Mouse (Mus musculus) mouse embryonic stem cell (cell line): ENCODE data around the gene Upp2.

ENCODE experiments used
- in situ Hi-C, 2 experiments: fragments of 300-500 bp; cut with MboI; formaldehyde crosslinking; loops; 1 replicate in 1 of 2; 3 replicates in 1 of 2; pipeline ENCODE4 v1.14.3; 2019 to 2020; ENCODE audit warnings: low sequenced_read_pairs in 2 of 2, low pct_unique_long_range_greater_than_20kb in 1 of 2, mixed read lengths in 1 of 2; ENCODE audit not compliant: unreplicated experiment in 1 of 2

The Upp2 gene

GRCm38 (mm10) chr2:58597556-58597955, 30.5 kb downstream of the Upp2 start:
- in situ Hi-C loops, result no loop called here

DNA sequence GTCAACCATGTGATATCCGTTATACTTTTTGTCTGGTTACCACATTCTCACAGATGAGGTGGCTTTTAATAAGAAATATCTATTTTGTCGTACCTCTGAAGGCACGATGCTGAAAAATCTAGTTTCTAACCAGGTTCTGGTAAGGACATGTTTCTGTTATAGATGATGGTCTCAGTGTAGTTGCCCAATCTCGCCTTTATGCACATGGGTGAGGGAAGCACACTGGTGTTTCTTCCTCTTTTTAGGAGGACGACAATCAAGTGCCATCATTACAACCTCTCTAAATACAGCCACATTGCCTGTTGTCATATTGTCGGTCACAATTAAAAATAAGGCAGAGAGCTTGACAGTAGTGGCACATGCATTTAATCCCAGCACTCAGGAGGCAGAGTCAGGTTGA, 32.5 kb downstream of the Upp2 start:
- in situ Hi-C loops, result no loop called here

- in situ Hi-C loops, result no loop called here
Measured at GRCm38 (mm10) chr2:58601382-58601781, 34.3 kb downstream of the Upp2 start.

GRCm38 (mm10) chr2:58603379-58603778, 36.3 kb downstream of the Upp2 start:
- in situ Hi-C loops, result no loop called here

GRCm38 (mm10) chr2:58604791-58605190, 37.7 kb downstream of the Upp2 start:
- in situ Hi-C loops, result no loop called here

DNA sequence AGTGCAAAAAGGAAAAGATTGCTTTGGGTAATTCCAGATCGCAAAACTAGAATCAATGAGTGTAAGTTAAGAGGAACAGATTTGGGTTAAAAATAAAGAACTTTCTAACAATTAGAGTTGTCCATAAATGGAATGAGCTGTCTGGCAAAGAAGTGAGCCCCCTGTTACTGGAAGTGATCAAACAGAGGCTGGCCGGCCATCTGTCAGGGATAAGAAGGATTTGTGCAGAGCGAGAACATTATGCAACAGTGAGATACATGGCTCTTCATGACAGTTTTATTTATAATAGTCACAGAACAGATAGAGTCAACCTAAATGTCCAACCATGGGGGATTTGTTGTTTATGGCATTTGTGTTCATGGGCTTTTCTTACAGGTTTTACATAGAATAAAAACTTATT, 46.6 kb downstream of the Upp2 start:
- in situ Hi-C loops, result no loop called here

DNA sequence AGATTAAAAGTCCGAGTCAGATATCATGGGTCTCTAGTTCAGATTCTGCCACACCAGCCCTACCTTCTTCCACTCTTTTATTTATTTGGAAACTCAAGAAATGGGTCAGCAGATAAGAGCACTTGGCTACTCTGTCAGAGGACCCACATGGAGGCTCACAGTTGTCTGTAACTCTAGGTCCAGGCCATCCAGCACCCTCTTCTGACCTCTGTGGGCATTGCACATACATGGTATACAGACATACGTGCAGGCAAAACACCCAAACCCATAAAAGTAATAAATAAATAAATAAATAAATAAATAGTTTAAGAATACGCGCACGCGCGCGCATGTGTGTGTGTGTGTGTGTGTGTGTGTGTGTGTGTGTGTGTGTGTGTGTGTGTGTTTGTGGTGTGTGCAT, 47.8 kb downstream of the Upp2 start:
- in situ Hi-C loops, result no loop called here

- in situ Hi-C loops, result no loop called here
Measured at GRCm38 (mm10) chr2:58615766-58616165, 48.7 kb downstream of the Upp2 start.

DNA sequence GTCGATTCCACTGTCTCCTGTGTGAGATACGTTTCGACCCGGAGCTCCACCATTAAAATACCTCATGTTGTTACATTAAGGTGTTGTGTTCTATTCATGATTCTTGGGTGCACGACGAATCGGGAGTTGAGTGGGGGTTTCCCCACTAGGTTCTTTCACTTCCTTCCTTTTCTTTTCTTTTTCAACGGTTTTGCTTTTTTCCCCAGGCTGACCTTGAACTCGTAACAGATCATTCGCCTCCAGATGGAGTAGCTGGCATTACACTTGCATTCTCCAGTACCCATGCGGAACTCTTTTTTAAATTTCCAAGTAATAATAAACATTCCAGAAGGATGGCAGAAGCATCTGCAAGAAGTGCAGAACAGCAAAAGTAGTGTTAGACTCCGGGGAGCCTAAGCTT, 58.1 kb downstream of the Upp2 start:
- in situ Hi-C loops, result no loop called here

DNA sequence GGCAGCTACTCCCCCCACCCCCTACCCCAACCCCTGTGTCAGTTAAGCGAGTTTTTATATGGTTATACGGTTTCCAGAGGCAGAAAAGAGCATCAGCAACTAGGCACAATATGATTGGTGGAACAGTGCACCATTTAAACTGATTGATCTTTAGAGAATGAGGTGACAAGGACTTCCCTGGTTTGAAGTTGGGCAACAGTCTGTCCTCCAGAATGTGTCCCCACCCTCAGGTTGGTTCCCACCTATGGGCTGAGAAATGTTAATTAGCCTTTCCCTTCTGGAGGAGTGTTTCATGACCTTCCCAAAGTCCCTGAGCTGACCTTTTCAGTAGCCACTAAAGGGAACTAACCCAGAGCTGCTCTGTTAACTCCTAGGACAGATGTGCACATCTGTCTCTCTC, 58.6 kb downstream of the Upp2 start:
- in situ Hi-C loops, result no loop called here

- in situ Hi-C loops, result no loop called here
Measured at GRCm38 (mm10) chr2:58626136-58626769, 59.2 kb downstream of the Upp2 start.

GRCm38 (mm10) chr2:58627981-58628380, 60.9 kb downstream of the Upp2 start:
- in situ Hi-C loops, result no loop called here

- in situ Hi-C loops, result no loop called here
Measured at GRCm38 (mm10) chr2:58628993-58629392, 61.9 kb downstream of the Upp2 start.

DNA sequence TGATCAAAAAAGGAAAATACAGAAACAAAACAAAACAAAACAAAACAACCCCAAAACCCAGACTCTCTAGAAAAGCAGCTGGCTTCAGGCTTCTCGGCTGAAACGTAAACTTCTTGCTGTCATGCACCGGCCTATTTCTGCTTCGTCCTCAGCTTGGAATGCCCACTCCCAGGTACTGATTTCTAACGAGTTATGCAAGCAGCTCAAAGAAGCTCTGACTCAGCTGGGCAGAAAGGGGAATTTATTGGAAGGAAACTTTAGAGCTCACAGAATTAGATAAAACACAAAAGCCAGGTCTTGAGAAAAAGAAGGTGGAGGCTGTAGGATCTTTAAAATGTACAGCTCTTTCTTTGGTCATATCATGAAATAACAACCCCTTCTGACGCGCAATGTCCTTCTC, 62.3 kb downstream of the Upp2 start:
- in situ Hi-C loops, result no loop called here

DNA sequence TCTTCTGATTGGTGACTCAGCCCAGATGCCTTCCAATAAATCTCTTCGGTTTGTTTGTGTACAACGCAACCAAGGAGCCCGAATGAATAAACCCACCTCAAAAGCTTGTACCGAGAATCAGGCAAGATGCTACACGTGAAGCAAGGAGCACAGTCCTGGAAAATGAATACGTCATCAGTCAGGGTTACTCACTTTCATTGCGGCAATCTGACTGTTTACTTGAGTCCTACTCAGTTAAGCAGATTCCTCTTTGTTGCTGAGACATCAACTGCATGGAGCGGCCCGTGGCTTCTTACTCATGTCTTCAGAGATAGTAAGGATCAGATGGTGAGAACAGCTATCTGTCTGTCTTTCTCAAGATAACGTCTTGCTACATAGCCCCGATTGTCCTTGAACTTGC, 66.7 kb downstream of the Upp2 start:
- in situ Hi-C loops, result no loop called here

DNA sequence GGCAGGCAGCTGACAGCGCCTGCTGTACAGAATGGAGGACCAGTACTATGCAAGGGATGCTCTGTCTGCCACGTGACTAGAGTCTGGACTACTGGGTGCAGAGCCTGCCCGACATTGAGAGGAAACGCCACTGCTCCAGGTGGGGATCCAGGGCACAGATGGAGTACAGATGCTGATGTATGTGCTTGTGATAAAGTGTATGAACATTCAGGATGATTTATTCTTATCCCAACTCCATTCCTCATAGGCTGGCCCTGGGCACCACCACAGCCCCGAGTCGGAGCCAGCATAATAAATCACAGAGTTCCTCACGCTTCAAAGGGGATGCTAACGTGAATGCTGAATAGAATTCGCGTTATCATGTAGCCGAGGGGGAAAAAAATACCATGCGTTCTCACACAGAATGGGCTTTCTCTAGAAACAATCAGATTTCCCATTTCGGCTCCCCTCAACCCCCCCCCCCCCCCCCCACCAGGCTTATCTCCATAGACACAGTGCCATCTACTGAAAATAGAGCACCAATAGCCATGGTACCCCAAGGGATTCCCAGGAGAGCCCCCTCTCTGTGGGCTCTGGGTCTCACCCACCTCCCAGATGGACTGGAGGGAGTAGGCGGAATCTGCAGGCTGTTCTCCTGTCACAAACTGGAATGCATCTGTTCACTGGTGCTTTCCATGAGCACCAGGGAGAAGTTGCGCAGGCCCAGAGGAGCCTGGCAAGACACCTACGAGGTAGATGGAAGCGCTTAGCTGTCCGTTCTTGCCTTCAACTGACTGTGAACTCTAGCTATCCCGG, 74.9 kb downstream of the Upp2 start:
- in situ Hi-C loops, result no loop called here

DNA sequence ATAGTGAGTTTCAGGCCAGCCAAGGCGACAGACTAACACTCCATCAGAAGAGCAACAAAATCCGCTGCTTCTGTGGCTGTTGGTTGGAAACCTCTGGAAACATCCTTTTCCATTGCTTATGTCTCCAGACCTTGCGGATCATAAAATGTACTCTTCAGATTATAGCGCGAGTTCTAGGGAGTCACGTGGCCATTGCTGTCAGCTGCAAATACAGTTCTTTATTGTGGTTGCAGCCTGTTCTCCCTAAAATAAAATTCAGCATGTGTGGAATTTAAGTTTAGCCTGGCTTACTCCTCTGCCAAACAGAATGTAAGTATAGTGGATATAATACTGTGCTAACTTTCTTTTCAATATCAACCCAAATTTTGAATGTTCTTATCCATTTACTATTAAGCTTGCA, 78.6 kb downstream of the Upp2 start:
- in situ Hi-C loops, result no loop called here

DNA sequence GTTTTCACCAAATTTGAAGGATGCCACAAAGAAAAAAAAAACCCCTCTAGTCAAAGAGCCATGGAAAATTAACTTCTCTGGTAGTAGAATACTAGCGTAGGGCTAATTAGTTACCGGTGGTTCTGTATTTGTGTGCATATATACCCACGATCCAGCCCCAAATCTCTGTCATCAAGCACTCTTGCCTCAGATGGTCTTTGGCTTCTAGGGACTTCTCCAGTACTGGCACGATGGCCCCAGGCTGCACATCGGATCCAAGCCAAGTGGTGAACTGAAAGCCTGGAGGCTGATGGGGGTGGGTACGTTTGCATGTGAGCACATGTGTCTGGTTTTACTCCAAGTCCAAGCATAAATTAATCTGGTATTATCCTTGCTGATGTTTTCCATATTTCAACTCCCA, 88.1 kb downstream of the Upp2 start:
- in situ Hi-C loops, result loop anchor here (5.0 to 25.0 kb wide), 2 partner anchors 178 to 618 kb away; no protein-coding TSS in a partner anchor

GRCm38 (mm10) chr2:58656959-58657358, 89.9 kb downstream of the Upp2 start:
- in situ Hi-C loops, result loop anchor here (5.0 to 25.0 kb wide), 2 partner anchors 180 to 620 kb away; no protein-coding TSS in a partner anchor

DNA sequence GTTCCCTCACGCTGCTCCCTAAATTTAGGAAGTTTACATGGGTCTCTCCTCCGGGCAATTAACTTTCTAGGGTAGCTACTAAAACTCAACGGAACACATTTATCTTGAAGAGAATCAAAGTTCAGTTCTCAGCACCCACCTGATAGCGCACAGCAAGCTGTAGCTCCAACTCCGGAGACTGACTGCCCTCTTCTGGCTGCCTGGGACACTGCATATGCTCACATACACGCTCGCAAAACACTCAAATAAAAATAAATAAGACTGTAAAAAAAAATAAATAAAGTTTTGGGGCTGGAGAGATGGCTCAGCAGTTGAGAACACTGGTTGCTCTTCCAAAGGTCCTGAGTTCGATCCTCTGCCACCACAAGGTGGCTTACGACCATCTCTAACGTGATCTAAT, 90.8 kb downstream of the Upp2 start:
- in situ Hi-C loops, result loop anchor here (5.0 to 25.0 kb wide), 2 partner anchors 181 to 621 kb away; no protein-coding TSS in a partner anchor
